Mouse (Mus musculus): ENCODE measurements around the gene Gm49711. TPM values are rescaled to one million over a fixed set of nuclear protein-coding genes. Genes with fewer than 3 reads are reported as not detected.
"Not testable (repeated sequence)": the region's sequence is repeated elsewhere in the genome, so short reads cannot be mapped to it uniquely, and the experiment has no call there.

Gm49711 gene
- polyA plus RNA-seq, 1 experiment from 2014 or later: not detected

DNA sequence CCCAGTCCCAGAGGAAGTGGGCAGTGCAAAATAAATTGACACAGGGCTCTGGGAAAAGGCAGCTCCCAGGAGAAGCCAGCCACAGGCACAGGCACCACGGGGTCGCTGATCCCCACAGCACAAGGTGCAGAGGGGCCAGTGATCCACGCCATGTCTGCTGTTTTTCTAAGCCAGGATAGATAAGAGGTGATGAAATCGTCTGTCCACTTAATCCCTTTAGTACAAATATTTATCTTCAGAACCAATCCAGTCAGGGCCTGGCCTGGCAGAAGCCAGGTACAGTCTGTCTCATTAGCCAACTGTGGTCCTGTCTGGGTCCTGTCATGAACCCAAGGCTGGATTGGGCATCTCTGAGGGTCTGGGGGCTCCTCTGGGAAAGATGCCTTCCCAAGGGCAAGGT, 125.4 kb downstream of the Gm49711 start:
- Histone ChIP-seq H3K4me1 (replicated peaks) (no peaks in the 10 kb centered on the region), H3K36me3 (replicated peaks) (no peaks in the 10 kb centered on the region), H3K27ac (replicated peaks) (peak overlapping the region; percentile 48), H3K27me3 (no peaks in the 10 kb centered on the region), H3K4me2 (no peak overlapping the region), H3K9ac (no peak overlapping the region), H3K4me3 (replicated peaks) (no peak overlapping the region), H3K9me3 (replicated peaks) (no peaks in the 10 kb centered on the region)
- 40% methylated on average over 4 of the region's 4 CpGs for WGBS (ENCODE audit: insufficient replicate concordance)
- peak; percentile 75 for ATAC-seq (ENCODE audit: insufficient read depth)

DNA sequence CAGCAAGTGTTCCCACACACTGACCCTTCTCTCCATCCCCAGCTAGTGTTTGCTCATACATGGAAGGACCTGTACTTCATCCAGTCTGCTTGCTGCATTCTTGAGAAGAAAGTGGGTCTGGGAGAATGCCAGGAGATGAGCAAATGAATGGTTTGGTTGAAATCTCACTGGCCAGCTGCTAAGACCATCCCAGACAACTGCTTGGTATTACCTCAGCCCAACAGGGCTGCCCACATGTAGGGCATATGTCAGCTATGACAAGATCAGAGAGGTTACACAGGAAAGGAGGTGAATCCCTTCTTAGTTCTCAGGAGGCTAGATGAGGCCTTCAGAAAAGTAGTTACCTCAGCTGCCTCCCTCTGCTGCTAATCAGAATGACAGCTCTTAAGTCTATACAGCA, 132.5 kb downstream of the Gm49711 start:
- ATAC-seq (ENCODE audit: insufficient read depth): no peak
- H3K9me3 ChIP-seq (replicated peaks): 0 out of 2 replicates have a peak, but pooled peaks cover 3% of the 10 kb centered on the region
- H3K9ac ChIP-seq: no peak overlapping the region
- H3K27me3 ChIP-seq: no peaks in the 10 kb centered on the region
- H3K36me3 ChIP-seq (replicated peaks): no peaks in the 10 kb centered on the region
- no peaks in the 10 kb centered on the region for H3K4me1 ChIP-seq (replicated peaks)
- no peak overlapping the region for H3K4me2 ChIP-seq
- no peak overlapping the region for H3K27ac ChIP-seq (replicated peaks)
- no peak overlapping the region for H3K4me3 ChIP-seq (replicated peaks)

DNA sequence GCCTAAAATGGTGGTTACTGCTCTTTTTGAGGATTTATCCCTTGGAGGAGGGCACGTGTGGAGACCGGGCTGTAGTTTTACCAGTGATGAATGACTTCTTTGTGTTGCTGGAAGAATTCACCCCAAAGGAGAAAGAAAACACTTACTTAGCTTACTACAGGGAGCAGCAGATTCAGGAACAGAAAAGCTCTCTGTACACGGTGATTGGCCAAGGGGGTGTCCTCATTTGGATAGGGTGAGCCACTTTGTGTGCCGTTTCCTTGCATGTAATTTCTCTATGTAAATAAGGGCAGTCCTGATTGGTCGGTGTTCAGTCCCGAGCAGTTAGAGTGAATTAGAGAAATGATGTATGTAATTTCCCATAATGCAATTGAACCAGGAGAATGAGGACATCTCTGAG, 137.0 kb downstream of the Gm49711 start:
- Histone ChIP-seq H3K9me3 (replicated peaks) (0 out of 2 replicates have a peak, but pooled peaks cover 3% of the 10 kb centered on the region), H3K4me2 (no peak overlapping the region), H3K4me3 (replicated peaks) (no peak overlapping the region), H3K27me3 (no peaks in the 10 kb centered on the region), H3K4me1 (replicated peaks) (no peaks in the 10 kb centered on the region), H3K9ac (no peak overlapping the region), H3K36me3 (replicated peaks) (no peaks in the 10 kb centered on the region), H3K27ac (replicated peaks) (no peak overlapping the region)
- ATAC-seq (ENCODE audit: insufficient read depth): no peak
- 69% methylated on average over 6 of the region's 6 CpGs for WGBS (ENCODE audit: insufficient replicate concordance)

DNA sequence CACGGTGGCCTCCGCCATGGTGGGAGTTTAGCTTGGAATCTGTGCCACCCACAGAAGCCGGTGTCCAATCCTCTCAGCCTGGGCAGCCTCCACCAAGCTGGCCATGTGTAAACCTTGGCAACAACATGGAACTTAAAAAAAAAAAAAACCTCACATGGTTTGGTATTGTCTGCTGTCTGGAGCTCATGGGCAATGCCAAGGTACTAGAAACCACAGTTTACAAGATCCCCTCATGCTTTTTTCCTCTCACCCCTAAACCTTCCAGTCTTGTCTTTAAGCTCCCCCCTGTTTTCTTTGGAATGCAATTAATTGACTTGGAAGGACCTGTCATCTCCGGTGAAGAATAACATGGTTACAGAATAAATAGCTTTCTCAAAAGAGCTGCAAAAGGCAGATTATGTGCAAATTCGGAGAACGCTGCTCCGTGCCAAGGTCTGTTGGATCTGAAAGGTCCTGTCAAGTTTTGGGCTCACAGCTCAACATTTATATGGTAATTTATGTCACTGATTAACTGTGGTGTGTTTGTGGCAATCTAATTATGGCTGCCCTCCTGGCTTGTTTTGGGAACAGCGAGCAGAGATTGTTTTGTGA, 138.7 kb downstream of the Gm49711 start:
- H3K27me3 ChIP-seq: no peaks in the 10 kb centered on the region
- H3K27ac ChIP-seq (replicated peaks): no peak overlapping the region
- 0 out of 2 replicates have a peak, but pooled peaks cover 3% of the 10 kb centered on the region for H3K9me3 ChIP-seq (replicated peaks)
- WGBS (ENCODE audit: insufficient replicate concordance): 68% methylated on average over 8 of the region's 8 CpGs
- no peak overlapping the region for H3K9ac ChIP-seq
- no peaks in the 10 kb centered on the region for H3K4me1 ChIP-seq (replicated peaks)
- H3K36me3 ChIP-seq (replicated peaks): no peaks in the 10 kb centered on the region
- ATAC-seq (ENCODE audit: insufficient read depth): no peak
- H3K4me3 ChIP-seq (replicated peaks): no peak overlapping the region
- no peak overlapping the region for H3K4me2 ChIP-seq

DNA sequence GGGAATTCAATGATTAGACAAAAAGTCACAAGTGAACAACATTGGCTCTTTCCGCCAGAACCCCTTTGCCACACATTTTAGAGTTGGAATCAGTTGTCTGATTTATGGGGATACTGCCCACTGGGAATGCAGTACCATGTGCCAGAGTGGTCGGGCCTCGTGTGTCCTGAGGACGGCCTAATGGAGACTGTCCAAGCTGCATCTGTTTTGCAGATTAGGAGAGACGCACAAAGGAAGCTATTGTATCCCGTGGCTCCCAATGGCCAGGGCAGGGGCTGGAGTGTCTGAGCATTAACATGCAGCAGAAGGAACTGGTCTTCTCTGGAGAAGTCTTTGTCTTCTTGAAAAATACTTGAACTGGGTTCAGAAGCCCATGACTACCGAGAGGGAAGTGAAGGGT, 142.5 kb downstream of the Gm49711 start:
- Histone ChIP-seq H3K4me3 (replicated peaks) (no peak overlapping the region), H3K4me2 (no peak overlapping the region), H3K27ac (replicated peaks) (no peak overlapping the region), H3K36me3 (replicated peaks) (no peaks in the 10 kb centered on the region), H3K27me3 (no peaks in the 10 kb centered on the region), H3K9me3 (replicated peaks) (no peaks in the 10 kb centered on the region), H3K4me1 (replicated peaks) (no peaks in the 10 kb centered on the region), H3K9ac (no peak overlapping the region)
- 64% methylated on average over 7 of the region's 7 CpGs for WGBS (ENCODE audit: insufficient replicate concordance)
- ATAC-seq (ENCODE audit: insufficient read depth): no peak

DNA sequence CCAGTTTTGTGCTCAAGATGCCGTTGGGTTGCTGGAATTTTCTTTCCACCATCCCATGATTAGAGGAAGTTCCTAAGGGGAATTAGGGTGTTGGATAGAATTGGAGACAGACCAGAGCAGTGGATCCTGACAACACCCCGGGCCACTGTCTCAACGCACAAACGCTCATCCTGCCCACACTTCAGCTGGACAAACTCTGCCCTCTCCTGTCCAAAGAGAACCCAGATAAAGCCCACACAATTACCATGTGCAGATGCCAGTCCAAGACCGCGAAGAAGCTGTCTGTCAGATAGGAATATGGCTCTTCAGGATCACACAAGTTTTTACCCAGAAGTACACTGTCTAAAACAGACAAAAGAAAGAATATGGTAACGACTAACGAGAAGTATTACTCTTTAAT, 145.5 kb downstream of the Gm49711 start:
- Histone ChIP-seq H3K4me1 (replicated peaks) (no peaks in the 10 kb centered on the region), H3K27ac (replicated peaks) (no peak overlapping the region), H3K9ac (no peak overlapping the region), H3K9me3 (replicated peaks) (no peaks in the 10 kb centered on the region), H3K4me2 (no peak overlapping the region), H3K36me3 (replicated peaks) (no peaks in the 10 kb centered on the region), H3K4me3 (replicated peaks) (no peak overlapping the region), H3K27me3 (no peaks in the 10 kb centered on the region)
- 68% methylated on average over 8 of the region's 8 CpGs for WGBS (ENCODE audit: insufficient replicate concordance)
- no peak for ATAC-seq (ENCODE audit: insufficient read depth)

DNA sequence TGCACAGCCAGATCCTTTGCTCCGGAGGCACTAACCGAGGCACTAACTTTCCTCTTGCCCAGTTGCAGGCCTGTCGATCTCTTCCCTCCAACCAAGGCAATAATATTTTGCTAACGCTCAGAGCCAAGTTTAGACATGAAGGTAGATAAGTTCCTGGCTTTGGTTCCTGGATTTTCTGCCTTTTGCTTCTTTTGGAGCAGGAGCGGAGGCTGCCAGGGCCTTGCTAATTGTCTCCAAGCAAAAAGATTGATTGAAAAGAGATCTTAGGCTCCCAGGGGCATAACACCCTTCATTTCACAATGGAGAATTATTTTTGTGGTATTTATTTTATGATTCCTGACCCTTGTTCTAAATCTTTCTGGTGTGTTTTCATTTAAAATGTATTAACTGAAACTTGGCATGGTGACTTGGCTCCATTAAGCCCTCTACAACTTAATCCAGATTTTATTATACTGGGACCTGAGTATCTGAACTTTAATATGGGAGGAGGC, 151.2 kb downstream of the Gm49711 start:
- H3K4me1 ChIP-seq (replicated peaks): no peaks in the 10 kb centered on the region
- H3K9ac ChIP-seq: no peak overlapping the region
- H3K27ac ChIP-seq (replicated peaks): no peak overlapping the region
- ATAC-seq (ENCODE audit: insufficient read depth): no peak
- H3K9me3 ChIP-seq (replicated peaks): no peaks in the 10 kb centered on the region
- 71% methylated on average over 5 of the region's 5 CpGs for WGBS (ENCODE audit: insufficient replicate concordance)
- H3K27me3 ChIP-seq: no peaks in the 10 kb centered on the region
- H3K4me3 ChIP-seq (replicated peaks): no peak overlapping the region
- H3K4me2 ChIP-seq: no peak overlapping the region
- no peaks in the 10 kb centered on the region for H3K36me3 ChIP-seq (replicated peaks)

DNA sequence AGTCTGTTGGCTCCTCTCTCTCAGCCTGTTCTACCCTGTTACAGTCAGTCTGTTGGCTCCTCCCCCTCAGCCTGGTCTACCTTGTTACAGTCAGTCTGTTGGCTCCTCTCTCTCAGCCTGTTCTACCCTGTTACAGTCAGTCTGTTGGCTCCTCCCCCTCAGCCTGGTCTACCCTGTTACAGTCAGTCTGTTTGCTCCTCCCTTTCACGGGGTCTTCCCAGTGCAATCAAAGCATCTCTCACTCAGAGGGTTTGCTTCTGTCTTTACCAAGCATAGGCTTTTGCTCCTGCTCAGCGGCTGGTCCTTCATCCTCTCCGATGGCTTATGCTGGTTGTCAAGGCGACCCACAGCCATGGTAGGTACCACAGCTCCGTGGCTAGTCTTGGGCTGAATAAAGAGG, 152.2 kb downstream of the Gm49711 start:
- H3K36me3 ChIP-seq (replicated peaks); H3K9me3 ChIP-seq (replicated peaks); H3K4me3 ChIP-seq (replicated peaks); ATAC-seq (ENCODE audit: insufficient read depth); H3K27me3 ChIP-seq; H3K4me2 ChIP-seq; H3K27ac ChIP-seq (replicated peaks); H3K4me1 ChIP-seq (replicated peaks); H3K9ac ChIP-seq: not testable (repeated sequence)
- 67% methylated on average over 5 of the region's 5 CpGs for WGBS (ENCODE audit: insufficient replicate concordance)

DNA sequence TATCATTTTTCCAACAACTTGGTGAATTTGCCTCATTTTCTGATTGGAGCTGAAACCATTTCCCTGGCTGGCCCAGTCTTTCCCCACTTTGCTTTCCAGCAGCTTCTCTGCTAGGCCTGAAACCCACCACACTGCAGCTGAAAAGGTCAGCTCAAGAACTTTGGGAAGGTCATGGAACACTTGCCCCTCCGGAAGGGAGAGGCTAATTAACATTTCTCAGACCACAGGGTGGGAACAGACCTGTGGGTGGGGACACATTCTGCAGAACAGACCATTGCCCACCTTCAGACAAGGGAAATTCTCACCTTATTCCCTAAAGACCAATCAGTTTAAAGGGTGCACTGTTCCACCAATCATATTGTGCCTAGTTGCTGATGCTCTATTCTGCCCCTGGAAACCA, 155.8 kb downstream of the Gm49711 start:
- not testable (repeated sequence) for H3K27me3 ChIP-seq; ATAC-seq (ENCODE audit: insufficient read depth); H3K36me3 ChIP-seq (replicated peaks)

DNA sequence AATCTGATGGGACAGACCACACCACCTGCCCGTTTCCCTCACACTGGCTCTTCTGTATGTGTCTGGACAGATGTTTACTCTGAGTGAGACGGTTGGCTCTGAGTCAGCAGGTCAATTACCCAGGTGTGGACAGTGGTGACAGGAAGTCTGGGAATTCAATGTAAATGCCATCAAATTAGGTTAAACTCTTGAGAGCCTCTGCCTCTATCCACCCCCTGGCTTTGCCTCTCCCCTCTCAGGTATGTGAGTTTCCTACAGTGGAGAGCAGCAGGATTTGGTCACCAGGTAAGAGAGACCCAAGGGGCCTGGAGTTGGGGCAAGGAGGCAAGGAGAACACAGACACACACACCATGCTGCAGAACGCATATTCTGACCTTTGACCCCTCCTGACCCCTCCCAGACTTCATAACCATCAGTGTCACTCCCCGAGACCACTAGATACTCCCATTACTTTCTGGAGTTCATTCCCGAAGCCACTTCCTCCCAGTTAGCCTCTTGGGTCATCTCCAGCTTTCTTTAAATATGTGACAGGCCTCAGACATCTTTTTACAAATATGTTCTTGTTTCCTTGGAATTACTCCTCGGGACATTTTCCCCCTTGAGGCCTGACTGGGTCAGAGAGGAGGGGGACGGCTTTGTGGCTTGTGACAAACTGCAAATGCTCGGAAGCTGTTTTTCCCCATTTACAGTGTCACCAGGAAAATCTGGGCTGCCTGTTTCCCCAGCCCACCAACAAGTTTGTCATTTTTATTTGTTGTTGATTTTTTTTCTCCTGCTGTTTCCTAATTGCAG, 157.7 kb downstream of the Gm49711 start:
- ATAC-seq (ENCODE audit: insufficient read depth): no peak
- Histone ChIP-seq H3K9me3 (replicated peaks) (no peaks in the 10 kb centered on the region), H3K4me2 (no peak overlapping the region), H3K27ac (replicated peaks) (no peak overlapping the region), H3K9ac (no peak overlapping the region), H3K36me3 (replicated peaks) (no peaks in the 10 kb centered on the region), H3K4me1 (replicated peaks) (no peaks in the 10 kb centered on the region), H3K27me3 (no peaks in the 10 kb centered on the region), H3K4me3 (replicated peaks) (no peak overlapping the region)
- WGBS (ENCODE audit: insufficient replicate concordance): 51% methylated on average over 8 of the region's 8 CpGs

More for the DNA sequence above, 155.8 kb downstream of the Gm49711 start:
- not testable (repeated sequence) for H3K27ac ChIP-seq (replicated peaks); H3K9me3 ChIP-seq (replicated peaks); H3K4me3 ChIP-seq (replicated peaks); H3K4me2 ChIP-seq; H3K9ac ChIP-seq; H3K4me1 ChIP-seq (replicated peaks)
- WGBS (ENCODE audit: insufficient replicate concordance): 58% methylated on average over 1 of the region's 1 CpGs

DNA sequence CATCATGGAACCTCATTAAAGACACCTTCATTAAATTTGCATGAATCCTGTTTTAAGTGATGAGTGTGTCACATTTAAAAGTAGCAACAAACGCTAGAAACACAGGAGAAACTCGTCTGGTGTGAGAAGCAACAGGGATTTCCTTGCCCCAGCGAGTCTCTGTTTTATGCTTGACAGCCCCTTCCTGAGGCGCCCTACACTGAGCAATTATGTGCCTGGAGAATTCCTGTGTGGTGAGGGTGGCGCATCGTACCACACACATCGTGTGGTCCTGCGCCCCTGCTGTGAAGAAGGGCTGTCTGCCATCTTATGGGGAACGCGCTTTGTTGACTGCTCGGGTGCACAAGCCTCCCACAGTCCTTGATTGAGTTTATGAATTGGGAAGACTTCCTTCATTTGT, 162.6 kb downstream of the Gm49711 start:
- 76% methylated on average over 11 of the region's 11 CpGs for WGBS (ENCODE audit: insufficient replicate concordance)
- ATAC-seq (ENCODE audit: insufficient read depth): no peak

More for the DNA sequence above, 162.6 kb downstream of the Gm49711 start:
- Histone ChIP-seq H3K36me3 (replicated peaks) (no peaks in the 10 kb centered on the region), H3K4me1 (replicated peaks) (no peaks in the 10 kb centered on the region), H3K4me3 (replicated peaks) (no peak overlapping the region), H3K27me3 (no peaks in the 10 kb centered on the region), H3K9me3 (replicated peaks) (no peaks in the 10 kb centered on the region), H3K9ac (no peak overlapping the region), H3K4me2 (no peak overlapping the region), H3K27ac (replicated peaks) (no peak overlapping the region)

Data from liver, embryonic 15.5 days (tissue).